Mouse (Mus musculus) spleen, adult 18-20 months (tissue): ENCODE data around the gene Diras2.

Experiments
- DNase-seq, 2 experiments: peaks; one replicate each; pipeline ENCODE4 v3.0.0; 2022; ENCODE audit warnings: mixed read lengths in 2 of 2

The Diras2 gene

GRCm38 (mm10) chr13:52531121-52531520 is at the start of gene Diras2:
Diras2 (minus strand) TSS chr13:52531279.
- no peak for DNase-seq

DNA sequence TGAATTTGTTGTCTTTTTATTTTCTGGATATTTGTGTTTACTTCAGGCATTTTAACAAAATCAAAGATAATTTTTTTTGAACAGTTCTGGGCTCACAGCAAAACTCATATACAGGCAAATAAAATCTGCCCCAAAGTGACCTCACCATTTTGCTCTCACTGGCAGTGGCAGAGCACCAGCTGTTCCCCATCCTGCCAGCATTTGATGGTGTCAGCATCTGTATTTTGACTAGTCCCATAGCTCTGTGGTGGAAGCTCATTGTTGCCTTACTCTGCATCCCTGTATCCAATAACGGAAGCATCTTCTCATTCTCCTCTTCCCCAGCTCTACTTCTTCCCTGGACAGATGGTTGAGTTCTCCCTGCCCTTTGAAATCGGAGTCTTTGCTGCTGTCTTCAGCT is 47.7 kb upstream of the Diras2 start:
- no peak for DNase-seq

GRCm38 (mm10) chr13:52577939-52578338 is 46.9 kb upstream of the Diras2 start:
- DNase-seq = no peak

- DNase-seq = no peak
Measured at GRCm38 (mm10) chr13:52577326-52577920, 46.3 kb upstream of the Diras2 start.

DNA sequence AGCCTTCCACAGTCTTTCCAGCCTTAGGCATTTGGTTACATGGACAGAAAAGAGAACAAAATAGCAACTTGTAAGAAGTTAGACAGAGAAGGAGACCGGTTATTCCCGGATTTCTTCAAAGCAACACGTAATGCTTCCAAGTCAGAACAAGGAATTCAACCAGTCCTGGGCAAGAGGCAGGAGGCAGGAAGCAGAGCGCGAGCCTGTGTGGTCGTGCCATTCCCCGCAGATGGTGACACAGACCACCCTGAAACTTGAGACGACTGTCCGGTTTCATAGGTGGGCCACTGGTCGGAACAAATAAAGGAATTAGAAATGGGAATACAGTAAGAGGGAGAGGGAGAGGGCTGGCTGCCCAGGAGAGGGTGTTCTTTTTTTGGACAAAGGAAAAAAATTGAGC is 45.8 kb upstream of the Diras2 start:
- DNase-seq = no peak

- no peak for DNase-seq
Measured at GRCm38 (mm10) chr13:52576021-52576614, 45.0 kb upstream of the Diras2 start.

DNA sequence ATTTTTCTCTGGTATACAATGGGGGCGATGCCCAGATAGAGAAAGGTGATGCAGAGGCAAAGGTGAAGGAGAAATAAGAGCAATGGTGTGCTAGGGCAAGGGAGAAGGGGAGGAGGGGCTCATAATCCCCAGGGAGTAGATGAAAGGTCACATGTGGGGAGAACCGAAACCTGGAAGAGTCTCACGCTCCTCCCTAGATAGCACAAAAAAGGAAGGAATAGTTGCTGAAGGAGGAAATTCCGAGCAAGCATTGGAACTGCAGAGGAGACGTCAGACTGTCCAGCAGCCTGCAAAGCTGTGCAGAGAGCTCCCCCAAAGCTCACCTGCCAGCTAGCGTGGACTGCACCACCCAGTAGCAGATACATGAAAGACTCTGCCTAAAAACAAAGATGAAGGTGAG is 44.4 kb upstream of the Diras2 start:
- no peak for DNase-seq

GRCm38 (mm10) chr13:52574311-52574710 is 43.2 kb upstream of the Diras2 start:
- no peak for DNase-seq

- peak; percentile 57 to 68 for DNase-seq
Measured at GRCm38 (mm10) chr13:52572451-52573446, 41.7 kb upstream of the Diras2 start.

- DNase-seq = no peak
Measured at GRCm38 (mm10) chr13:52571591-52572384, 40.7 kb upstream of the Diras2 start.

GRCm38 (mm10) chr13:52570276-52570675 is 39.2 kb upstream of the Diras2 start:
- no peak for DNase-seq

- DNase-seq = no peak
Measured at GRCm38 (mm10) chr13:52569194-52569769, 38.2 kb upstream of the Diras2 start.

DNA sequence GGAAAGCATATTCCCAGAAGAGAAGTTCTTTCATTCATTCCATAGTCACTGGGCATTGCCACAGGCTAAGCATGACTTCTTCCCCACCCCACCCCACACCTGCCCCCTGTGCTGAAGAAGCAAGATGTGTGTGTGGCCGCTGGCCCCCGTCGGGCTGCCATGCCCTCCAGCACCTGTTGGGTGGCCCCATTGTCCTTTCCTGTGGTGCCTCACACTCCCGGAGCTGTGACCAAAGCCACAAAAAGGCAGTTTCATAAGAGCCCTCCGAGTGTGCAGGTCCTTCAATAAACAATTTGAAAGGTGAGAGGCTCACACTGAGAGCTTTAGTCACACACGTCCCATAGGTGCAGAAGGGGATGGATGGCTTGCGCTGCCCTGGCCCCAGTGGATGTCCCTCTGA is 35.7 kb upstream of the Diras2 start:
- DNase-seq = no peak

- no peak for DNase-seq
Measured at GRCm38 (mm10) chr13:52566188-52566760, 35.2 kb upstream of the Diras2 start.

GRCm38 (mm10) chr13:52565103-52565739 is 34.1 kb upstream of the Diras2 start:
- DNase-seq = no peak

- DNase-seq = no peak
Measured at GRCm38 (mm10) chr13:52562166-52562571, 31.1 kb upstream of the Diras2 start.

DNA sequence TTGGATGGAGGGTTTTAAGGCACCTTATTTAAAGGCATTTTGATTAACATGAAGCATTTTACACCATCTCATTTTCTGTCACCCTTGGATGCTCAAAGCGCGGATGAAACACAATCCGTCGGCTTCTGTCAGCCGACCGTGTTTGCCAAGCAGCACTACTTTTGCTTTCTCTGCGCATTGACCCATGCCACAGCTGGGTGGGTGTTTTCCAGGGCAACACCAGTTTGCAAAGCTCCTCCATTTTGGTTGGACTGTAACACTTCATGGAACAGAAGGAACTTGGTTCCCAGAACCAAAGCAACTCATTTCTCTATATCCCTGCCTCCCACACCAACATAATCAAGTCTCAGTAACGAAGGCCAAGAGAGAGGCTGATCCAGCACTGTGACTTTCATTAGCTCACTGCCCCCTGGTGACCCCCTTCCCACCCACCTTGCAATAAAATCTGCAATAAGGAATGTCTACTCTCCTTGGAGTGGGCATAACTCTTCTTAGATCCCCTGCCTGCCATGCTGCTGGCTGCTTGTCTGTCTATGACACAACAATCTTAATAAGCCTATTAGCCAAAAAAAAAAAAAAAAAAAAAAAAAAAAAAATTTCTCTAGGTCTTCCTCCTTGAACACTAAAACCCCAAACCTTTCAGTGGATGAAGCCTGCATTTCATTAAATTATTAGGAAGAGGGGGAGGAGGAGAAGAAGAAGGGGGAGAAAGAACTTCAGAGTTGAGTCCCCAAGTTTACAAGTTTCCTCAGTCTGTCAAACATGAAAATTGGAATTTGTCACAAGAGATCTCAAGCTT is 30.5 kb upstream of the Diras2 start:
- DNase-seq = no peak

- no peak for DNase-seq
Measured at GRCm38 (mm10) chr13:52557421-52557820, 26.3 kb upstream of the Diras2 start.

DNA sequence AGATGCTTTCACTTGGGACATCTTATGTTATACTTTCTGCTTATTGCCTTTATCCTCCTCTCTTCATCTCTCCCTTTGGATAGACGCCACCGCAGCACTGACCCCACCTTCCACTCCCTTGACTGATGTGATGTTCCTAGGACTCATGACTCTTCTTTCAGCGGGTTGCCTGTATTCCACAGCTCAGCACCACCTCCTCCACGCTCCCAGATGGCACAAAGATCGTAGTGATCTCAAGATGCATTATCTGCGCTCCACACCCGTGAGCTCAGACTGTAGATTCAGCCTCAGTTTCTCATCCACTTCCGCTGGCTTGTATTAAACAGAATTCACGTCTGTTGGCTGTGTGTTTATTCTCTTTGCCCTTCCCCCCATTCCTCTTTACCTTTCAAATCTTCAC is 23.6 kb upstream of the Diras2 start:
- DNase-seq = no peak

DNA sequence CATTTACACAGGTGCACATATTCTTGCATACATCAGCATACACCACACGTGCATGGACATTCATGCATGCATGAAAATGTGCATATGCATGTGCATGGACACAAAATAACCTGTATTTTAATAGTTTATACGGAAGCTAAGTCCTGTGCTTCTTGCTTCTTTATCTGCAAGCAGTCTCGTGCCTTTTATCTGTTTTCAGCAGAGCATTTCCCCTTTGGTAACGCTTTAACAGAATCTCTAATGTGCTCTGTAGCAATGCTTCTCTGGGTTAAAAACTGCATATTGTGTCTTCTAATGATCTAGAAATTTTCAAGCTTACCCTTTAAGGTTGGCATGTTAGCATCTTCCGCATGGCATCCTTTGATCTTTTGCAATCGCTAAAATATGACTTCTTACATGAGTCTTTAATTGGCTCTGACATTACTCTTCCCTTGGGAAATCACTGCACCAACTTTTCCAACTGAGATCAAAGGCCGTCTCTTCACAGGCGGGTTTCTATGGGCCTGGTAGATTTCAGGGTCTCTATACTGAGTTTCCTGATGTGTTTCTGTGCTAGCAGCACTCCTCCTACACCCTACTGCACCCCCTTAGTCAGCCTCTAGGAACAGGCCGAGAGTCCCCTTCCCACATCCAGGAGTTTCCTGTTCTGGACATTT is 21.9 kb upstream of the Diras2 start:
- no peak for DNase-seq
